Mouse (Mus musculus) liver, adult (tissue): ENCODE data around the gene Atl1.

Source experiments
- GATA4 ChIP-seq: IDR thresholded peaks from 2 replicates; pipeline ENCODE4 v1.6.1; 2014; ENCODE audit warnings: mild to moderate bottlenecking, low read length; ENCODE audit not compliant: insufficient replicate concordance

Atl1 gene

GRCm38 (mm10) chr12:70011681-70012080, 119.3 kb downstream of the Atl1 start:
- TF ChIP-seq GATA4 = no peak

- no peak for TF ChIP-seq GATA4
Observed at GRCm38 (mm10) chr12:70015936-70016335, 123.5 kb downstream of the Atl1 start.
